Mouse (Mus musculus) heart, adult 9 months (tissue): ENCODE measurements around the gene Tdp1.
A peak's percentile ranks its signal among the peaks of the same experiment; 100 is the strongest.

Source experiments
- DNase-seq, 2 experiments: peaks; one replicate each; pipeline ENCODE4 v3.0.0; 2022; ENCODE audit warnings: low spot score in 2 of 2

Tdp1 gene

DNA sequence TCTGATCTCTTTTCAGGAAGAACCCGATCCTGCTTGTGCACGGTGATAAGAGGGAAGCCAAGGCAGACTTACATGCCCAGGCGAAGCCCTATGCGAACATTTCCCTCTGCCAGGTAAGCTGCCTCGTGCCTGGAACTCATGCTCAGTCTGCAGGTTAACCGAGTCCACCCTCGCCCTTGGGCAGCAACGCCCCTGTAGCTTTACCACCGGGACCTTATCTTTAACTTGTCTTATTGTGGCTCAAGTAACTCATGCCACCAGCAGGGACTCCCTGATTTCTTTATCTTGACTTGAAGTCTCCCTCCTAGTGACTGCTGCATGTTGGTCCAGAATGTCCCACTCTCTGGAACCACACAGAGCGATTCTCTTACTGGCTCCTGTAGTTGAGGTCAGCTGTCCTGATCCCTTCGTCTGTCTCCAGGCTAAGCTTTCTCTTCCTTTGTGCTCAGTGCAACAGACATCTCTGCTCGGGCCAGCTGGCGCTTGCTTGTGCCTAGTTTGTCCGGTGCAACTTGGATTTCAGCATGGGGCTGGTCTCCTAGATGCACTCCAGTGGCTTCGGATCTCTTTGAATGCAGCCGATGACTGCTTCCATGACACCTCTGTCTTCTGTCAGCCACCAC lies 14.0 kb downstream of the Tdp1 start:
- DNase-seq: no peak

DNA sequence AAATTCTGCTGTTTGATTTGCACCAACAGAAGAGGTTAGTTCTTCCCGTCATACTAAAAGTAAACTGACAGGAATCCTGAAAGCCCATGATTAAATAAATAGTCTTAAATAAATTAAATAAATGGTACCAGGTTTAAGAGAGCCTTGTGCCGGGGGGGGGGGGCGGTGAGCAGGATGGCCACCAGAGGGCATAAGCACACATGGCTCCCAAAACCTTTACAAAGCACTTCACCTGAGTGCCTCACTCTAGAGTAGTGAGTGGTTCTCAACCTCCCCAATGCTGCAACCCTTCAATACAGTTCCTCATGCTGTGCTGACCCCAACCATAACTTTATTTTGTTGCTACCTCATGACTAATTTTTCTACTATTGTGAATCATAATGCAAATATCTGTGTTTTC lies 15.7 kb downstream of the Tdp1 start:
- no peak for DNase-seq

GRCm38 (mm10) chr12:99901973-99902866 lies 17.9 kb downstream of the Tdp1 start:
- peak; percentile 65 to 68 for DNase-seq

- no peak for DNase-seq
Observed at GRCm38 (mm10) chr12:99902867-99903370, 18.6 kb downstream of the Tdp1 start.

GRCm38 (mm10) chr12:99904537-99904936 lies 20.2 kb downstream of the Tdp1 start:
- DNase-seq: no peak

DNA sequence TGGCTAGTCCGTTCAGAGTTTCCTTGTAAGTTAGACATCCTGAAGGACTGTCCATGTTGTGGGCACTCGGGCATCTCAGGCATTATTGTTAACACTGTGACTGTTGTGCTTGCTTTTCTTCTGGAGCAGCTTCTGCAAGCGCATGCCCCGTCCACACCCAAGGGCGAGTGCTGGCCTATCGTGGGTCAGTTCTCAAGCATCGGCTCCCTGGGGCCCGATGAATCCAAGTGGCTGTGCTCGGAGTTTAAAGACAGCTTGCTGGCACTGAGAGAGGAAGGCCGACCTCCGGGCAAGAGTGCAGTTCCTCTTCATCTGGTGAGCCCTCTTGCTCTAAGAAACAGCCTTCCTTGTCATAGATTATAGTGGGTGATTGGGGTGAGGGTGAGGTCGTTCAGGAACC lies 27.1 kb downstream of the Tdp1 start:
- DNase-seq: no peak

GRCm38 (mm10) chr12:99917800-99918427 lies 33.6 kb downstream of the Tdp1 start:
- no peak for DNase-seq

DNA sequence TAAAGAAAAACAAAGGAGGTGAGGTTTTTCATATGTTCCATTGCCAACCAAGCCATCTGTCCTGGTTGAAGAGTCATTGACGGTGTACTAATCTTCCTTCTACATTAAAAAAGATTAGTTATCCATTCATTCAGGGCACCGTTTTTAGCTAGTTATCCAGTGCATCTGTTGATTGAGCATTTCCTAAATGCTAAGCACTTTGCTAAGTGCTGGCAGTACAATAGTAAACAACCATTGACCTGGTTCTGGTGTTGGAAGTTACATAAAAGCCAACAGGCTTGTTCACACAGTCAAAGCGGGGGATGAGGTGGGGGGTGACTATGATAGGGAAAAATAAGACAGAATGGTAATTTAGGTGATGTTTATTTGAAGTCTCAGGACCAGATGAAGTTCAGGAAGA lies 35.3 kb downstream of the Tdp1 start:
- no peak for DNase-seq

DNA sequence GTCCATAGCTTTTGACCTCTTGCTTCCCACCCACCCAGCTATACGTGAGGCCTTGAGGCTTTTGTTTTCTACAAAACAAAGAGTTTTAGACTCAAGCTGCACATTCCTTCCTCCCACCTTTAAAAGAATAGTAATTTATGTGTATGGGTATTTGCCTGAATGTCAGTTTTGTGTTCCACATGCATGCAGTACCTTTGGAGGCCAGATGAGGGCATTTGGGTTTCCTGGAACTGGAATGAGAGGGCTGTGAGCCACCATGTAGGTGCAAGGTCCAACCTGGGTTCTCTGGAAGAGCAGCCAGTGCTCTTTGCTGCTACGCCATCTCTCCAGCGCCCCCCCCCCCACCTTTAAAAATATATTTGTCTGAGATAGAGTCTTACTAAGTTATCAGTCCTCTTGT lies 36.7 kb downstream of the Tdp1 start:
- DNase-seq: no peak

DNA sequence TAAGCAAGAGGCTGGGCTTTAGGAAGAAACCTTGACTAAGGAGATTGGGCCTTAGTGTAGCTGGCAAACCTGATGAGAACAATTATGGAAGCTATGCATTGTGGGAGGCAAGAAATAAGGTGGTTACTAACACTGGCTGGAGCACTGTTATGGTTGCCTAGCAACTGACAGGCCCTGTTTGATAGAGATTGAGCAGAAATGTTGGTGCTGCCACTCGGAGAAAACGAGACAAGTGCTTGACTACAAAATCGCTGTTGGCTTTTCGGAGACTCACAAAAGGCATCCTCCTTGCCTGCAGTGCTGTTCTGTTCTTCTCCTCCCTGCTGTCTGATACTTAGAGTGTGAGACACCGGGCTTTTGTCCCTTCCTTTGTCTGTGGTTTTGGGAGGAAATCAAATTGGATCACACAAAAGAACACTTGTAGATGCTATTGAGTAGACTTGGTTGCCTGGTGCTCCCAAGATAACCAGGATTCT lies 38.9 kb downstream of the Tdp1 start:
- no peak for DNase-seq

DNA sequence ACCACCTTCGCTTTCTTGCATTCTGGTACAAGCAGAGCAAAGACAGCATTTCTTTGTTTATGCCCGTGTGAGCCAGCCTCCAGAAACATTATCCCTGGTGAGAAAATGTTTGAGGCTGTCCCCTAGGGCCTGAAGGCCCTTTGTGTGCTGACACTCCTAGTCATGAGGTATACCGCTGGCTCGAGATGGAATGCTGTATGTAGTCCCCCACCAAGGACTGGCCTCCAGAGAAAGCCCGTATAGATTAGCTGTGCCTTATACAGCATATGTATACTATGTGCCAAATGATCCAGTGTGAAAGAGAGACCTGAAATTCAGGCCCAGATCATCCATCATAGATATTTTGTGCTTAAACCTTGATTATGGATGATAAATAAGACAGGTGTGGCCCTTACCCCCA lies 39.4 kb downstream of the Tdp1 start:
- no peak for DNase-seq

DNA sequence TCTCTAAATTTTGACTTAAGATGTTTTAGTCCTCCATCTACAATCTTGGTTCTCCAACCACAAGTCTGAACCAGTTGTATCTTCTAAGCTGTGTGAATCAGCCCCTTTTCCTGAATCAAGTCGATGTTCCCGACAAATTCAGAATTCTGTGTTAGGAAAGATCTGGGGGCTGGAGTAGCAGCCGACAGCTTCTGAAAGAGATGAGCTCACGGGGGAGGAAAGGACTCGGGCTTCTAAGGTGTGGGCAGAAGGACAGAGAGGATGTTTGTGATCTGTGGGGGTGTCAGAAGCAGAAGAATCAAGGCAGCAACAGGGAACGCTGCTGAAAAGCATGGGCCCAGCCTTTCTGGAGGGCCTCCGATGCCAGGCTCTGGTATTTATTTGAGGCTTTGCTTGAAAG lies 44.0 kb downstream of the Tdp1 start:
- no peak for DNase-seq

GRCm38 (mm10) chr12:99929160-99929559 lies 44.8 kb downstream of the Tdp1 start:
- DNase-seq: no peak

DNA sequence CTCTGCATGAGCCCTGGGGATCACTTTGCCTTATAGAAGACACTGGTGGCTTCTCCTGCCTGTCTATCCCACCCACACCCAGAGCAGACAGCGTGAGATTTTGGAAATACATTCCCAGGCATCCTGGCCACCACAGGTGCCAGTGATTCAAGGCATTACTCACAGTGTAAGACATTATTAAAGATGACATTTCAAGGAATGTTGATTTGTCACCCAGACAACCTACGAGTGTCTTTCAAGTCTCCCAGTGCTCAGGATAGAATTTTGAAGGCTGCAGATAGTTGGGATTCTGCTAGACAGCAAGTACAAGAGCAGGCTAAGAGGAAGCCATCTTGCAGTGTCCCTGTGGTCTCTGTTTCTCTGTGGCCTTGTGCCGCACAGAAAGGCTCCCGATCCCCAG lies 47.9 kb downstream of the Tdp1 start:
- DNase-seq: no peak

- DNase-seq: no peak
Observed at GRCm38 (mm10) chr12:99933630-99934029, 49.3 kb downstream of the Tdp1 start.

DNA sequence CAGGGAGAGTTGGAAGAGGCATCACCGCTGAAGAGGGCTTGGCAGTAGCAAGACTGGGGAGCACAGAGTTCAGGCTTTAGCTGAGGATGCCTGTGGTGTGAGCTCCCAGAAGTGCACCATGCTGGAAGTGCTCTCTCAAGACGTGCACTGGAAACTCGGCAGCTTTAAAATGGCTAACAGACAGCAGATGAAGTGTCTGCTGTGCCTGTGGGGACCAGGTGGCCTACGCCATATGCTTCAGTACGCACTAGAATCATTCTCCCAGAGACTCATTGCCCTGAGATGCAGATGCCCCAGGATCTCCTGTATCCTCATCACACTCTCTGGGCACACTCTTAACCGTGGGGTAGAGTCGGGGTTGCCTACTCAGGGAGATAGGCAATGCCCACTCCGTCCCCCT lies 51.1 kb downstream of the Tdp1 start:
- DNase-seq: no peak

- DNase-seq: peak in 1 of 2 experiments; percentile 12
Observed at GRCm38 (mm10) chr12:99938476-99938875, 54.2 kb downstream of the Tdp1 start.

DNA sequence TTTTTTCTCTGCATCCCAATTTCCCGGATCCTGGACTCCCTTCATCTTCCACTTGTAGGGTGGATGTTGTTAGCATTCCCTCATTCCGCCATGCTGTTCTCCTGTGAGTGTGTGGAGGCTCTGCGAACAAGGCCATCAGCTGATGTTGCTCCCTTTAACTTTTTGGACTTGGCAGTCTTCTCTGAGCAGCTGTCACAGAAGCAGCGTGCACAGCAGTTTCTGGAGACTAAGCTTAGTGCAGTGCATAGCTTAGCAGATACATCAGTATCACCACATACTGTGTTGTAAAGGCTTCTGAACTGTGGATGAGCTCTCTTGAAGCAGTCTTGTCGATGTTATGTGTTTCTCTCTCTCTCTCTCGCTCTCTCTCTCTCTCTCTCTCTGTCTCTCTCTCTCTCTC lies 54.9 kb downstream of the Tdp1 start:
- DNase-seq: no peak

GRCm38 (mm10) chr12:99940704-99941103 lies 56.4 kb downstream of the Tdp1 start:
- no peak for DNase-seq

- DNase-seq: peak in 1 of 2 experiments; percentile 39
Observed at GRCm38 (mm10) chr12:99942441-99942840, 58.1 kb downstream of the Tdp1 start.

GRCm38 (mm10) chr12:99952928-99953327 lies 68.6 kb downstream of the Tdp1 start:
- peak in 1 of 2 experiments; percentile 13 for DNase-seq

DNA sequence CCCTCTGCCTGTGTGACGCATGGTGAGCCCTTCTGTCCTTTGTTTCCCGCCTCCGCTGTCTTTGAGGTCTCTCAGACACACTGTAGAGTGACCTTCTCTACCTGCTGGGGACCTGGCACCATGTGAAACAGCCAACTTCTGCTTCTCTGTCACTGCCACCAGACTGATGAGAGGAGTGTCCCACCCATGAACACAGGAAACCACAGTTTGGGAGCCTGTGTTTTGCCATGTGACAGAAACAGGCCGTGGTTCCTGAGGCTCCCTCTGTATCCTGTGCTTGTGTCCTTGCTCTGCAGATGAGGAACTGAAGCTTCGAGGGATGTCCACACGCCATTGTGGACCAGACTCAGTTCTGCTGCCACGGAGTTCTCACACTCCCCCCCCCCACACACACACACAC lies 72.1 kb downstream of the Tdp1 start:
- no peak for DNase-seq
